Mouse (Mus musculus): ENCODE measurements at regions not wholly inside any gene's neighbourhood (a gene's known extent, or its start where the extent isn't known, plus 50 kb on each side); places are given as distances from the start of the nearest gene placed in this dataset.

DNA sequence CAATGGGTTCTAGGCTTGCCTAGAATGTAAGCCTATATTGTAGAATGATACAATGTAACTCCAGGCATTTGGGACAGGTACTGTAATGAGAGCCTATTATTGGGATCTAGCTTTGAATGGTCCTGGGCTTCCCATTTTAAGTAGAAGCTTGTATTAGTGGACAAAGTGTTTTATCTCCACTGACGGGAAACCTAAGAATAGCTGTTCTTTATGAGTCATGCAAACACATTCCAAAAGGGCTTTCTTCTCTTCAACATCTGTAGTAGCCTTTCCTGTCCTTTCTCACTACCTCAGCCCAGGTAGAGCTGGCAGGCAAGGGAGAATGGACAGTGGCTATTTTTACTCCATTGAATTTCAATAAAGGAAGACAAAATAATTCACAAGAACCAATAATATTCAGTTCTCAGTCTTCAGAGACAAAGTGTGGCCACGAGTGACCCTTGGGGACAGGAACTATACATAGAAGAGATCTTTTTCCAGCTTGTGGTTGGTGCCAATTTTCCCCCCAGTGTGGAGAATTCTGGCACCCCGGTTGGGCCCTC, 82.8 kb downstream of the Csl start:
- no peak for DNase-seq

GRCm38 (mm10) chr10:99678096-99678495, 81.4 kb downstream of the Csl start:
- DNase-seq = peak; percentile 40 to 50

DNA sequence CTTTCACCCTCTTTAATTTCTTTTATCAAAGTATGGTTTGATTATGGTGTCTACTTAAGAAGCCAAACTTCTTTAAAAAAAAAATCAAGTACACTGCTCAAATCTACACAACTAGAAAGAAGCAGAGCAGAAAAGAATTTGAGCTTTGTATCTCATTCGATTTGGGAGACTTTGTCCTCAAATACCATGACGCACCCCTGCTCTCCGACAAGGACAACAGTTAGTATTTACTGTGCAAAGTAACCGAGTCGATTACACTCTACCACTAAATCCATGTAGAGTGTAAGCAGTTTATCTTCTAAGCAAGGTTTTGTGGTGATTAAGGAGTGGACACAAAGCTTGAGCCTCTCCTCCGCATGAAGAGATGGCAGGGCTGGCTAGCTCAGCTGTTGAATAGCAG, 79.6 kb downstream of the Csl start:
- no peak for DNase-seq

DNA sequence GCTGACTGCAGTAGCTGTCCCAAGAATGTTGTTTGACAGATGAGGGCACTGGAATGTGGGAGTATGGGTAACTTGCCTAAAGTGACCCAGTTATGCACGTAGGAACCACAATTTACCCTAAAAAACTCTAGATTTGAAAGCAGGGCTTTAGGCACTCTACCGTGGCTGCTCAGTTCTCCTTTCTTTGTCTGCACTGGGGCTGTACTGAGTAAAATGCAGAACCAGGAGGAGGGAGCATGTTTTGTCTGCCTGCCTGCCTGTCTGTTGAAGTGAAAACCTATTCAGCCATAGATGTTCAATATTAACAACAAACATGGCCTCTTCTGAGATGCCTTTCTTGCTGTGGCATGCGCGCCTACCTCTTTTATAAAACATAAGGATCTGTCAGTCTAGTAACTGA, 77.5 kb downstream of the Csl start:
- DNase-seq = no peak

- DNase-seq = no peak
Measured at GRCm38 (mm10) chr10:99682350-99682749, 77.1 kb downstream of the Csl start.

- DNase-seq = no peak
Measured at GRCm38 (mm10) chr10:99683310-99683709, 76.1 kb downstream of the Csl start.

GRCm38 (mm10) chr10:99685911-99686310, 73.5 kb downstream of the Csl start:
- DNase-seq = no peak

DNA sequence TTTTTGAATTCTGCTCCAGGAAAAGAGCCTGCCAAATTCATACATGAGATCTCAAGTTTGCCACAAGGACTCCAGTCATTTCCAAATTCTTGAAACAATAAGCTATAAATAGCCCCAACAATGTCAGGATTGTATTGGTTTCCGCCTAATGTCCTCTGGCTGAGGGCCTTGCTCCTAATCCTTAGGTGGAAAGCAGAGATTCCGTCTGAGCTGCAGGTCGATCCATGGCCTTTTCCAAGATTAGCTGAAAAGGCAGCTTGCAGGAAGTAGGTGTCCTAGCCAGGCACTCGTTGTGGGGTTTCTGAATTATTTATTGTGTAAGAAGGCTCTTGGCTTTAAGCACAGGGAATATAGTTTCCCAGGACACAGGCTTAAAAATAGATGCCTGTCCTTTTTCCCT, 72.4 kb downstream of the Csl start:
- DNase-seq = no peak

GRCm38 (mm10) chr10:99697696-99698095, 61.8 kb downstream of the Csl start:
- no peak for DNase-seq

GRCm38 (mm10) chr10:99699498-99699897, 60.0 kb downstream of the Csl start:
- no peak for DNase-seq

- no peak for DNase-seq
Measured at GRCm38 (mm10) chr10:99700052-99700777, 59.2 kb downstream of the Csl start.

All from cerebellum, postnatal 10 days (tissue).